Mouse (Mus musculus) A20 (cell line): Measurements from ENCODE around the gene Prickle1.

ENCODE experiments used
- DNase-seq: peaks from one replicate; pipeline ENCODE4 v3.0.0-alpha.2; 2011; ENCODE audit warnings: low read depth, low spot score

Prickle1 gene

DNA sequence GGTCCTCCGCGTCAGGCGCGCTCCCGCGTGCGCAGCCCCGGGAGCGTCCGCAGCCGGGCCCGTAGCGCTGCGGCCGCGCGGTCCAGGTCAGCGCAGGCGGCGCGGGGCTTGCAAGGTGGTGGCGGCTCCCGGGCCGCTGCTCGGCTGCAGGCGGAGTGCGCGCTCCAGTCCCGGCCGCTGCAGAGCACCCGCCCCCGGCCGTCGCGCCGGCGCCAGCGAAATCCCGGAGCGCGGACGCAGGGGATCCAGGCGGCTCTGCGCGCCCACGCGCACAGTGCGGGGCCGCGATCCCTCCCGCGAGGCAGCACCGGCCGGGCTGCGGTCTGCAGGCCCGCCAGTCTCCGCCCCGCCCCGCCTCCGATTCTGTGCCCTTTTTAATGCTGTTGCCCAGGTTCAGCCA, at the start of gene Prickle1:
Gene Prickle1 (minus strand): TSS at position 146 of the 400 bp plus-strand sequence.
- no peak for DNase-seq

DNA sequence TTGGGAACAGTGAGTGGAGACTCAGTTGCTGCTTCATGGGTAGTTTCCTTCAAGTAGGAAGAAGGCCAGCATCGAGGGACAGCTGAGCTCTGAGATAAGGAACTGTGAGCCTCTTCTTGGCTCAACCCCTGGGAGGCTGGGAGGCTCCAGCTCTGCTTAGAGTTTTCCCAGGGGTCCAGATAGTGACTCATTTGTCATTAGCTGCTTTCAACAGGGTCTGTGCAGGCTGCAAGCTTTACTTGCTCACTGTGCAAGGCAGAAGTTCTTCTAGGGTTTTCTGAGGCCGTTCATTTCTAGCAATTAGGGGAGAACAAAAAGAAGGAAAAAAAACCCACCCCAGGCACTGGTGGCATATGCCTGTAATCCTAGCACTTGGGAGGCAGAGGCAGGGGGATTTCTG, 44.5 kb upstream of the Prickle1 start:
- no peak for DNase-seq

DNA sequence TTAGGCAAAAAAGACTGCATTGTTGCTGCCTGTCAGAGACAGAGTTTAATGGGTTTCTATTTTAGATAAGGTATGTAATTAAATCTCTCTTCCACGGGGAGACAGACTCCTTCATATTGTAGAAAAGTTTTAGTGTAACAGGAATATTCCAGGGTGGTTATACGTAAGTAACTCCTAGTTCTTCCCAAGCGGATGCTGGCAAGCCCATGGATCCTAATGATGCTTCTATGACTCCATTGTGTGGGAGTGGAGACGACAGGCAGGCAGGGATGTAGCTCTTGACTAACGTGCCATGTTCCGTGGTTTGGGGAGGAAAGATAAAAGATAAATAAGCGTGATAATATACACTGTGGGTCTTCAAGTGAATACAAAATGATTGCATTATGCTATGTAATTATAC, 41.3 kb upstream of the Prickle1 start:
- no peak for DNase-seq

DNA sequence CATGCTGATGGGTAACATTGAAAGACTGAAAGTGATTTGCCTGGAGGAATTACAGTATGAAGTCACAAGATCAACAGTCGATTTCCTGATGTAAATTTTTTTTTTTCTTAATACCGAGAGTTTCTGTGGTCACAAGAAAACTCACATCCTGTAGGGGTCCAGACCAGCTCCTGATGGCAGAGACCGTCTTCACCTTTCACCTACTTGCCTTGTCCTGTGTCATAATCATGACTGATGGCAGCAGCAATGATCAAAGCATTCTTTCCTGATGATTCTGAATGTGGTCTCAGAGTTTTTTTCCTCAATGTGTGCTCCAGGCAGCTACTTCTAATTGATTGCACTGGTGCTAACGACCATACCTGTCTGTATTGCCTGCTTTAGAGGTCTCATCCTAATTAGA, 39.9 kb upstream of the Prickle1 start:
- DNase-seq = no peak

- DNase-seq = no peak
Measured at GRCm38 (mm10) chr15:93634536-93634935, 38.8 kb upstream of the Prickle1 start.

DNA sequence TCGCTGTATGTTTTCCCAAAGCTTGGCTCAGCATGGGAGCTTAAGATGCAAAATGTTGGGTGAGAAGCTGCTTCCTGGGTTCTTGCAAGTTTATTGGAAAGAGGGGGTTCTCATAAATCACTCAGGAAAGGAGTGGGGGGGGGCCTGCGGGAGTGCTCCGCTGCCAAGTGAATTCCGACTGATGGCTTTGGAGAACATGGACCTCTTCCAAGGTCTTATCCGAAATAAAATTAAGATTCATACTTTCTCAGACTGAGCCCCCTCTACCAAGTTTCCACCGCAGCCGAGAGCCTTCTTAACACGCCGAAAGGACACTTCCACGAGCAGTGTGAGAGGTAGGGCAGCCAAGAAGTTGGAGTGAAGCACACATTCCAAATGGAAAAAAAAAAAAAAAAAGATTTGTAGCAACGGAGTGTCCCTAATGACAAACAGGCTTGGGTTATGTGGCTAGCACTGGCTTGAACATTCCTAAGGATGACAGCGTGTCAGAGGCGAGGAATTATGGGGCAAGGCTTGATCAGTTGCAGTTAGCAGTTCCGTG, 34.4 kb upstream of the Prickle1 start:
- DNase-seq = no peak

DNA sequence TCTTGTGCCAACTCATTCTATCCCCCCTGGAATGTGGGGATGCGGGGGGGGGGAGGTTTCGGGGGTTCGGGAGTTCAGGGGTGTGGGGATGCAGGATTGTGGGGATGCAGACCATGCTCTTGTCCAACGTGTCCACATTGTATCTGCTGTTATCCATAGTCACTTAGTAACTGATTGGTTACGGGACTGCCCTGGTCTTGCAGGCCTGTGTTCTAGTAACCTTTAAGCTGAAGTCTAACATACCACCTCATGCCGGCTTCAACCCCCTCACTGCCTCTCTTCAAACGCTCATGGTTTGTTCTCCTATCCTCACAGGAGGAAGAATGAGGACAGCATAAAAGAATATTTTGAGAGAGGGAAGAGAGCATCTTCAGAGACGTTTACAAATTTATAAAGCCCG, 33.5 kb upstream of the Prickle1 start:
- DNase-seq = no peak

DNA sequence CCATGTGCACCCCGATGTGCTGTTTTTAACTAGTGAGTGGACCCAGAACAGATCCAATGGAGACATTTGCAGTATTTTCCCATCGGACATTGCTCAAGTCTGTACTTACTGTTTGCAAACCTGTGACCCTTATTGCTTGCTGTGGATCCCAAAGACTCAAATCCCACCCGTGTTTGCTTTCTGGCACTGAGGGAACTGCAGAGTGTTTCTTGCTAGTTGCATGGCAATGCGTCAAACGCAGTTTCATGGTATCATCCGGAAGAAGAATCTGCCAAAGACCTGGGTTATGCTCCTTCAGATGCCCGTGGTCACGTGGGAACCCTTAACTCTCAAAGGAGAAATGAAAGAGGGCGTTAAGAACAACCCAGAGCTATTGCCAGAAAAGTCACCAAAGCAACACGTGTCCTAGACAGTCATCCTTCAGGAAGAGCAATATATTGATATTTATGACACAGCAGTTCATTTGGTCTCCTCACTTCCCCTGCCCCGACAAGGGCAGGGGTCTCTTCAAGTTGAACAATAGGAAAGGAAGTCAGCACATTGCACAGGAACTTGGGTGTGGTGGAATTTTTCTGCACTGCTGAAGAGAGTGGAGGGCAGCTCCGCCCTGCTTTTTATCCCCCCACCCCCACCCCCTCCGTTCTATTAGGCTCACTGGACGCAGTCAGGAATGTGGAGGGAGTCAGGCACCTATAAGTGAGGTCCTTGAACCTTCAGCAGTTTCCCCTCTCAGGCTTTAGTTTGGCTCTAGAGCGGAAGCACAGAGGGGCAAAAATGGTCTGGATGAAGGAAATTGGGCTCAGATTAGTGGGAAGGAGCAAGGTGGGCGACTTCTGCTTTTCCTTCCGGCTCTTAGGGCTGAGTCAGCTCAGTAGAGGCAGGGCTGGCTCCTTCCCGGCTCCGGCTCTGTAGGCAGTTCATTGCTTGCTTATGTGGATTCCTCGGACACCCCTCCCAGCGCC, 32.4 kb upstream of the Prickle1 start:
- no peak for DNase-seq

GRCm38 (mm10) chr15:93619551-93619950, 23.9 kb upstream of the Prickle1 start:
- DNase-seq = no peak

GRCm38 (mm10) chr15:93618442-93619150, 22.9 kb upstream of the Prickle1 start:
- no peak for DNase-seq

- no peak for DNase-seq
Measured at GRCm38 (mm10) chr15:93616277-93616676, 20.6 kb upstream of the Prickle1 start.

DNA sequence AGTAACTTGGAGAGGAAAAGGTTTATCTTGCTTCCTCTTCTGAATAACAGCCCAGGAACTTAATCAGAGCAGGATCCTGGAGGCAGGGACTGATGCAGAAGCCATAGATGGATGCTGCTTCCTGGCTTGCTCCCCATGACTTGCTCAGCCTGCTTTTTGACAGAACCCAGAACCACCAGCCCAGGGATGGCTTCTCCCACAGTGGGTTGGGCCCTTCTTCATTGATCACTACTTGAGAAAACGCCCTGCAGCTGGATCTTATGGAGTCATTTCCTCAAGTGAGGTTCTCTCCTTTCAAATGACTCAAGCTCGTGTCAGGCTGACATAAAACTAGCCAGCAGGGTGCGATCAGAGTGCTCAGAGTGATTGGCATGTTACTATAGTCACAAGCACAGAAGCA, 19.3 kb upstream of the Prickle1 start:
- no peak for DNase-seq

DNA sequence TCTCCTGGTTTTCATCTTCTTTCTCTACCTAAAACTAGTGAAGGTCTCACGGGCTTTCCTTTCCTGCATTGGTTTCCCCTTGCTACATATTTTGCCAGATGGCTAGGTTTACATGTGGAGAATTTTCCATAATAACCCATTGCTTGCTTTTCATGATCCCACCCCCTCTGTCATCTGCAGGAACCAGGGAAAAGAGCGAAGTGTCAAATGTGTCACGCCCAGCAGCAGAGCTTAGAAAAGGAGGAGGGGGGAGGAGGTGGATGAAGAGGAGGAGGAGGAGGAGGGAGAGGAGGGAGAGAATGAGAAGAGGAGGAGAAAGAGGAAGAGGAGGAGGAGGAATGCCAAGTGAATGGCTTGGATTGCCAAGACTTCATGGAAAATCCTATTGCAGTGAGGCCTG, 17.9 kb upstream of the Prickle1 start:
- no peak for DNase-seq

DNA sequence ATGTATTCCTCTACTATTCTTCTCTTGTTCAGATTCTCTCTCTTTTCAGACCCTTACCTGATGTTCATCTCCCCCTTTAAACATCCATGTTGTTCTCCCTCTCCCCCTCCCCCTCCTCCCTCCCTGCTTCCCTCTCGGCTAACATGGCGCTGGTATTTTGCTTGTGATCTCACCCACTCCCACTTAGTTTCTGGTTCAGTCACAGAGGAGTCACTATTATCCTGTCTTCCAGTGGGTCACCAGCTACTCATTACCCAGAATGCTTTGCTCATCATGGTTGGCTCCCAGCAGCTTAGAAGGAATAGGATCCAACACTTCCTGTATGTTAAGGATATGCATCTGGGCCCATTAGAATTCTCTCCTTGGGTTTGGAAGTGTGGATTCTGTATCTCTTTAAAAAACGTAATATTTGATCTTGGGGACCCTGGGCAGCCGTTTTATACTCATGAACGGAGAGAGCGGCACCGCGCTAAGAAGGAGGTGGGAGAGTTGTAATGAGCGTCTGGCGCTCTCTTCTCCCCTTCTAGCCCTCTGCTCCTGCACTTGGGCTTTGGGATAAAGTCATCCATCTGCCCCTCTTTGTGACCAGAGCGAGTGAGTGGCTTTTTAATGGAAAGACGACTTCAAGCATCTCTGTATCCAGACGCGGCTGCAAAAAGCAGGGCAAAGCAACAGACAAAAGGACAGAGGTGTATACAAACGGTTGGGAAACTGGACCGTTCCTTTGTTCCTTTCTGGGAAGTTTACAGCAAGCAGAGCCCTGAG, 16.0 kb upstream of the Prickle1 start:
- no peak for DNase-seq

DNA sequence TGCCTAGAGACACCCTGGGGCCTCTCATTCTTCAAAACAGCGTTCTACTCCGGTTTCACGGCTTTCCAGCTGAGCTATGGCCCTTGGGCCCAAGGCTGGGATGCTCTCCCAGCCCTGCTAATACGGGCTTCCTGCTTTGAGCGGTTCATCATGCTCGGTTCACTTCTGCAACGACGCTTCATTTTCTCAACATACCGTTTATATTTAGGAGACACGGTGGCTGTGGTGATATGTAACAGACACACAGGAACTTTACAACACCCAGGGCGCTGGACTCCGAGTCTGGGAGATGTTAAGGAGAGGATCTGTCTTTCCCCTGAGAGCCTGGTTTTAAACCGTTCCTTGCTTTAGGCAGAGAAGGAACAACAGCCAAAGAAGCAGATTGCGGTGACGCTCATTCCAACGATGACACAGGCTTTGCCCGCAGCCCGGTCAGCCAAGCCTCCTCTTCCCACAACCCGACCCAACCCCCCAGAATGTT, 15.1 kb upstream of the Prickle1 start:
- no peak for DNase-seq

DNA sequence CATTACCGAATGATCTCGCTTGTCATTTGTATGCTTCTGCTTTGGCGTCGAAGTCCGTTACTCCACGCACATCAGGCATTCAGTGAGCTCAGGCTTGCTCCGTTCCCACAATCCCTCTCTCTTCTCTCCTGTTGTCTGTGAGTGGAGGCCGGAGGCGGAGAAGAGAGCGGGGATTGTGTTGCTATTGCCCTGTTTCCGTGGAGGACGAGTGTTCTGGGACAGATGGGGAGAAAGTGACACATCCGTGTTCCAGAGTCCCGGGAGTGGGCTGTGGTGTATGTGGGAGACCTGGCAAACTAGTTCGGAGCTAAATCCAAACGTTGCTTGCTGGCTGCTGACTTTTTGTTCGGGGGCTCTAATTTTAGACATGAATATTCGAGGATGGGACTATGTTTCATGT, 14.6 kb upstream of the Prickle1 start:
- no peak for DNase-seq

DNA sequence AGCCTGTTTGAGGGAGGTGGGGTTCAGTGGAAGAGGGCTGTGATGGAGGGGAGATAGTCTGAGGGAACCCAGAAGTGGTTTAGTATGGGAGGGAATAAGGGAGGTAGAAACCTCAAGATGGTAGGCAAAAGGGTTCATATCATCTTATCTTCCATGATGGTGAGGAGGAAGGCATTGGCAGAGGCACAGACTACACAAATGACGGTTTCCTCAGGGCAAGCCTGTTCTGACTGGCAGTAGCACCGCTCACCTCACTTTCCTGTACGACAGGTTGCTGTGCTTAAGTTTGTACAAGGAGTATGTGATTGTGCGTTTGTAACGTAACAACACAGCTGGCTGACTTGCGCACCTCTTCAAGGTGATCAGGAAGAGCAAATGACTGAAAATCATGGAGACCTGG, 7.2 kb upstream of the Prickle1 start:
- no peak for DNase-seq

DNA sequence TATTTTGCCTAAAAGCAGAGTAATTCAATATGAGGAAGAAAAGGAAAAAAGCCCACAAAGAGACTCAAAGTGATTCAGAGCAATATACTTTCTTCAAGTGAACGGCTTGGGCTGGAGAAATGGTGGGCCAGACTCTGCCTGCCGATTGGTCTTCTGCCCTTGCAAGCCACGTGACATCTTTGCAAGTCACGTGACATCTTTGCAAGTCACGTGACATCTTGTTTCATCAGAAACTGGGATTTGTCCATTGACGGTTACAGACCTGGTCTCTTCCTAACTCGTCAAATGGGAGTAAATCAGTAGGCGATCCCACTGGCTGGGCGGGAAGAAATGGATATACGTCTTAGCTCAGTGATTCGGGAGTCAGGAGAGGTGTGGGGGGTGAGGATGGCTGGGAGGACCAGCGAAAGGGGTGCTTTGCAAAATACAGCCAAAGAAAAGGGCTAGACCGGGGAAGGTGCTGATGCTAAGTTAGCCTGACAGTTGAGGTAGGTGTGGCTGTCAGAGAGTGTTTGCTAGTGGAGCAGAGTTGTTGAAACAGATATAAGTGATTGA, 5.8 kb upstream of the Prickle1 start:
- no peak for DNase-seq

DNA sequence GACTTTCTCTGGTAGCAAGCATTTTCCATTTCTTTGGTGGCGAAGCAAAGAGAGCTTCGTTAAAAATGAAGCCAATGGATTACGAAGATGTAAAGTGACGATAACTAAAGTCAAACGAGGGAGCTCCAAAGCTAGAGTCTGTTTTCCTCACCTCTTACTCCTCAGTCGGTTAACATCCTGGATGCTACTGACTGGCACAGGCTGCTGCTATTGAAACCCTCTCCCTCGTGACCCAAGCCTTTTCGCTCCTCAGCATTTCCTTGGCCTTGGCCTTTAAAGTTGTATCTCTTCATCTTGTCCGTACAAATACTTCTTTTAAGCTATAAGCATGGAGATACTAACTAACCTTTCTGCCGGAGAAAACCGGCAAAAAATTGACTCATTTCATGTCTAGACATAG, 1.3 kb upstream of the Prickle1 start:
- DNase-seq = no peak

GRCm38 (mm10) chr15:93596285-93596684, 594 bp upstream of the Prickle1 start:
- DNase-seq = no peak
